Mouse (Mus musculus) left cerebral cortex, postnatal 10 days (tissue): ENCODE data around the gene Ecm1. TPM values are rescaled to one million over a fixed set of nuclear protein-coding genes. Genes with fewer than 3 reads are reported as not detected.

Experiments used
- DNase-seq, 2 experiments: peaks; one replicate each; pipeline ENCODE4 v3.0.0; 2021 to 2022; ENCODE audit warnings: low spot score in 2 of 2, mixed read lengths in 1 of 2; ENCODE audit errors: extremely low spot score in 1 of 2
- intact Hi-C: fragments of 180-260 bp; cut with DNase I; formaldehyde crosslinking; loops from one replicate; pipeline ENCODE4 v1.15.1; 2025
- total RNA-seq, 2 experiments: library from RNA; stranded (reverse); gene quantifications; 2 replicates each; pipeline ENCODE4 v1.2.3; 2021

The Ecm1 gene
- total RNA-seq = 10 to 100 TPM in 1 of 2 experiments, 1 to 10 TPM in 1; 6.6 to 12.9 TPM

DNA sequence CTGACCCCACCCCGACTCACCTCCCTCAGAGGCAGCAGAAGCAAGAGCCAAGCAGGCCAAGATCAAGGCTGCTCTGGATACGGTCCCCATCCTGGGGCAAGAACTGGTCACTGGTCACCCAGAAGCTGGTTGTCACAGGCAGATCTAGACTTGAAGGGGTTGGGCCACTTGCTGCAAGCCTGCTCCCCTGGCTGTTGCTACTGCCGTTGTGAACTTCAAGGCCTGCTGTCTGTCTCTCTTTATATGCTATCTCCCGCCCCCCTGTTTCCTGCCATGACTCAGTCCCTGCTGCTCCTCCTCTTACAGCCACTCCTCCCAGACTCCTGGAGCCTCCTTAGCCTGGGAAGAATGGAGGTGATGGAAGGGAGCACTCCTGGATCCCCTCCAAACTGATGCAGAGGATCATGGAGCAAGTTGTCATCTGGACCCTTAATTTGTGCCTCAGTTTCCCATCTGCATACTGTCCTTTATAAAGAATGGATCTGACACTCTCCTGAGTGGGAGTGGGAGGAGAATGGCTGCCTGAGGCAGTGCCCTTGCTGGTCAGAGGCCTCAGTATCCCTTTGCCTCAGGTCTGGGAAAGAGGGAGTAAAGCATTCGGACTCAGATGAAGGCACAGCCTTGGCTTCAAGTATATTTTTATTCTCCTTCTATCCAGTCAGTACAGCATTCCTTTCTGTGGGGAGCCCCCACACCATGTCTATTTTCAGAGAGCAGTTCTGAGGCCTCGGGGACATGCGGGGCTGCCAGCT lies at the start of gene Ecm1:
TSS of gene Ecm1 (minus strand) at position 217 of the 752 bp plus-strand sequence.
- DNase-seq = peak in 1 of 2 experiments; percentile 68
- intact Hi-C loops = no loop called here

DNA sequence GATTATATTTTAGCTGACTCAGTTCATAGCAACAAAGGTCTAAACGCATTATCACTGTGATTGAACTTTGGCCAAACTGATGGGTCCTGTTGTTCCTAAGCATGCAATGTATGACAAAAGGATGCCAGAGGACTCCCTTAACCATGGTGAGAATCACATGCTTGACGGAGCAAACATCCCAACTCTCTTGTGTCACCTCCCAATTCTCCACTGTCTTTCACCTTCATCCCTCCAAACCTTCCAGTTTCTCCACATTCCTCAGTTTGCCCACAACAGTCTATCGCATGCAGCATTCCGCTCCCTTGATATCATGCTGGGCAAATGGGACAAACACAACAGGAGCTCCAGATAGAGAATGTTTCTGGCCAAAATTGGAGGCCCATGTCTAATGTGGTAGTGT lies 46.1 kb upstream of the Ecm1 start:
- no peak for DNase-seq
- intact Hi-C loops = no loop called here

DNA sequence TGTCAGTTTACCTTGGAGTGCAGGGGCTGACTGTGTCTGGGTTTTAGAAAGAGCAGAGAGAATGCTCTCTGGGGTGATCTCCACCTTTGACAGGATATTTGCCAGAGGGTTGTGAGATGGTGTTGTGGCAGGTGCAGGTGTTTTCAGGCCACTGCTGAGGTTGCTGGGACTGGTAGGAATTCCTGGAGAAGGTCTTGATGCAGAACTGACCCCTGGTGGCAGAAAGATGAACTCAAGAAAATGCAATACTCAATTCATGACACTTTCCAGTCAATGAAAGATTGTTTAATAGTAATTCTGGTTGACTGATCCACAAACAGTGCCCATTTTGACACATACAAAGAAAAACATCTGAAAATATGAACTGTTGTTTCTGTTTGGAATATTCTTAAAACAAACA lies 32.6 kb upstream of the Ecm1 start:
- intact Hi-C loops = loop anchor here (5.0 kb wide), 2 partner anchors 60 to 75 kb away; no protein-coding TSS in a partner anchor
- DNase-seq = no peak

DNA sequence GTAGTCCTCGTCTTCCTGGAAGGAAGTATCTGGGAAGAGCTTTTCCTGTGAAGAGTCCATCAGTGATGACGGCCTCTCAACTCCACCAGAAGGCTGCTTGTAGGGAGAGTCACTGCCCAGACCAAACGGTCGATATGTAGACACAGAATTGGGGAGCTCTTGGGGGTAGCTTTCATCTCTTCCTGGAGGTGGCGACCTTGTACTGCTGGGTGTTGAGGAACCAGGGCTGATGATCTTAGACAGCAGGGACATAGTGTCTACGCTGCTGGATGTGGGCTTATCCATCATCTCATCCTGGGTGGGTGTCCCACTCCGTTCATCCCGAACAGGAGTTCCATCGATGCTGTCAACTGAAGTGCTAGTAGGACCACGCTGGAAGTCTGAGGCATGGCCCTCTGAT lies 26.2 kb upstream of the Ecm1 start:
- no peak for DNase-seq
- intact Hi-C loops = no loop called here

DNA sequence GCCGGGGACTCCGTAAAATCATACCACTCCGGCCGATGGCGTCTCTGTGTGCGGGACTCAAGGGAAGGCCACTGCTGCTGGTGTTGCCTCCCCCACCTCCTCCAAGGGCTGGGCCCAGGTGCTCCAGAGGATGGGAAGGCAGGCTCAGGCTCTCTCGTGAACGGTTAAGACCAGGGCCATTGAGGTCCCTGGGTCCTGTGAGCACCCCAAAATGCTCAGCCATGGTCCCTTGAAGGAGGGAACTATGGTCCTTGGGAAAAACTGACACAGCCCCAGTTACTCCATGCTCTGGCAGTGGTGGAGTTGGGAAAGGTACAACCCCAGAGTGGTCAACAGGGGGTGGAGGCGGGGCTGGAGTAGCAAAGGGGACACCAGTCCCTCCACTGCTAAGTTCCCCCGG lies 24.4 kb upstream of the Ecm1 start:
- intact Hi-C loops = no loop called here
- DNase-seq = no peak

DNA sequence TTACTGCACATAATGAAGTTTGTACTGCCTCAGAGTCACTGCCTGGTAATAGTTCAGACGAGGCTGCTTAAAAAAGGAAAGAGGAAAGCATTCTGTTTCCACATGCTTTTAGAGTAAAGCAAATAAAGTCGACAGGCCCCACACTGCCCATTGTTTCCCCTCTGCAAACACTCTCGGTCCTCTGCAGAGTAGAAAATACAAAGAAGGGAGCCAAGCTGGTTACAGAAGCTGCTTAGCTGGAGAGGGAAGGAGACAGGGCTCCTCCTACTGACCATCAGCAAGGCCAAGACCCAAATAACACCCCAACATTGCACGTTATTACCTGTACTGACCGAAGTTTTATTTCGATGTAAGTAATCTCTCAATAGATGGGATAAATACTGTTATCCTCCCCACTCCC lies 23.6 kb upstream of the Ecm1 start:
- DNase-seq = no peak
- intact Hi-C loops = no loop called here

DNA sequence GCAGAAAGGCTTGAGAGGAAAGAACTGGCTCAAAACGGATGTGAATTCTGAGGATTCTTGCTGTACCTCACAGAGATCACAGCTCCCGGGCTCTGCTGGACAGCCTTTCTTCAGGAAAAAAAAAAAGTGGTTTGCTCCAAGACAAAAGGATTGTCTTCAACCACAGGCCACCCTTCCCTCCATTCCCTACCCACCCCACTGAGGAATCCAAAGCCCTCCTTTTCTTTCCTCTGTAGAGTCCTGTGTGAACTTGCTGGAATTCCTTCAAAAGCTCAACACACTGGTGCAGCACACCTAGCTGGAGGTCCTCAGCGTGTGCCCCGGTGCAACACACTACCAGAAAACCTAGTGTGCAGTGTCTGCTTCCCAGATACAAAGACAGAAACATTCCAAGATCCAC lies 22.4 kb upstream of the Ecm1 start:
- intact Hi-C loops = no loop called here
- peak in 1 of 2 experiments; percentile 3 for DNase-seq

DNA sequence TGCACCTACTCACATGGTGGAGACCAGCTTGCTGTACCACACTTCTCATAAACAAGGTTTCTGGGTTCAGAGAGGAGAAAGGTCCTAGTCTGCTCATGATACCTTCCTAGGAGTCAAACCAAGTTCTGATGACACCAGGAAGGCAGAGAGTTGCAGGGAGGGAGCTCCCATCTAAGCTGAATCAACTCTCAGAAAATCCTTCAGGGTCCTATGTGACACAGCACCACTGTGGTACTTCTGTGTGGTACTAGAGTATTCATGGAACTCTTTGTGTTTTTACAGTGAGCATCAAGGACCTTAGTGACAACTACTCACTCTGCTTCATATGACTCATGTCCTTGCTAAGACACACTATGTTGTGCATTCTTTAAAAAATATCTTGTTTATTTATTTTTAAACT lies 21.3 kb upstream of the Ecm1 start:
- no peak for DNase-seq
- intact Hi-C loops = no loop called here

DNA sequence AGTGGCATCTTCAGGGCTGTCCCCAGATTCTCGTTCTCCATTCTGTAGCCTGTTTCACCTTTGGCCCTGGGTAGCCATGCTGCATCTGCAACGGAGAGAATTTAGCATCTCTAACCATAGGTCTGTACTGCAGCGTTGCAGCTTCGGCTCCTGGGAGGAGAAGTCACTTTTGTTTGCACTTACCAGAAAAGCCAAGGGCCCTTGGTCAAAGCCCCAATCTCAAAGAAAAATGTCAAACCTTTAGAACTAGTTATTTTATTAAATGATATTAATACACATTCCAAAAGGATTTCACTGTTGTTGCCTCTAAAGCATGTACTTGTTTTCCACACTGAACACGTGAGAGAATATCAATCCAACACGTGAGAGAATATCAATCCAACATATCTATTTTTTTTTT lies 20.7 kb upstream of the Ecm1 start, which contains the start of gene Tars2:
TSS of gene Tars2 (minus strand) at position 101 of the 400 bp plus-strand sequence.
- no peak for DNase-seq
- intact Hi-C loops = no loop called here

DNA sequence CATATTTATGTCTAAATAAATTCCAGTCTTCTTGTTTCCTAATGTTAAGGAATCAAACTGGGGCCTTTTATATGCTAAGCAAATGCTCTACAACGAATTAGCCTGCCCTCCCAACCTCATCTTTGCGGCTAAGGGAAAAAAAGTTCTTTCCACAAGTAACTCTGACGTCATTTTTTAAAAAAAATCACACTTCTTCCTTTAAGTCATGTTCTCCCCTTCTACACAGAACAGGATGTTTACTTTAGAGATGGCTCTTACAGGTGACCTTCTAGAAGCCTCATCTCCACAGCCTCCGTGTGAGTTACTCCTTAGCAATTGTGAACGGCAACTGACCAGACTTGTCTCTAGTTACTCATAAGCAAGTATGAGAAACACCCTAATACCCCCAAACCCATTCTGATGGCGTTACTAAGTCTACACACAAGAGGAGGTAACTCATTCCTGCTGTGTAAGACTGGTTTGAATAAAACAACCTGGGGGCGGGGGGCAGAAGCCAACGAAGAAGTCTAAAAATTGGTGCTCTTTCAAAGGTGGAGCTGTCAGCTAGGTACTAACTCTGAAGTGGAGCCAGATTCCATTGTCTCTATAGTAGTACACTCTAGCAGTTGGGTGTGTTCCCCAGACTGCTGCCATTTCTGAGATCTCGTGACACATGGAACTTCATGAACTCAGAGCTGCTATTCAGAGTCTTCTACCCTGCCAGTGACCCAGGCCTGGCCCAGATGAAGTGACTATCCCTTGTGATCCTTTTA lies 19.3 kb upstream of the Ecm1 start:
- DNase-seq = peak in 1 of 2 experiments; percentile 2
- intact Hi-C loops = loop anchor here (10.0 kb wide), 1 partner anchor 244 kb away; no protein-coding TSS in a partner anchor

DNA sequence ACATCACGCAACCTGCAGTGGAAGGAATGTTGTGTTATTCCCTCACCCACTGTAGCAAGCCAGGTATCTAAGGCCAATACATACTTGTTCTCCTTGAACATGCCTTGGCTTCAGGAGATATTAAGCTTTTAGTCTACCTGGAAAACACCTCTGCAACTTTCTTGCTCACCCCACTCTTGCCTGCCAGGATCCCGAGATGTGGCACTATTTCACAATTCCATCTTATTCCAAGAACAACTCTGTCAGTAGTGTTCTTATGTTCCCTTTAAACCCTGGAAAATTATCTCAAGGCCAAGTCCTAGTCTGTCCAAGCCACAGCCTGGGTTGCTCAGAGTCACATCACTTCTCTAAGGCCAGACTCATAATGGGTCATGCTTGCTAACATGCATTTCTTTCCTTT lies 17.4 kb upstream of the Ecm1 start:
- intact Hi-C loops = loop anchor here (10.0 kb wide), 1 partner anchor 242 kb away; no protein-coding TSS in a partner anchor

DNA sequence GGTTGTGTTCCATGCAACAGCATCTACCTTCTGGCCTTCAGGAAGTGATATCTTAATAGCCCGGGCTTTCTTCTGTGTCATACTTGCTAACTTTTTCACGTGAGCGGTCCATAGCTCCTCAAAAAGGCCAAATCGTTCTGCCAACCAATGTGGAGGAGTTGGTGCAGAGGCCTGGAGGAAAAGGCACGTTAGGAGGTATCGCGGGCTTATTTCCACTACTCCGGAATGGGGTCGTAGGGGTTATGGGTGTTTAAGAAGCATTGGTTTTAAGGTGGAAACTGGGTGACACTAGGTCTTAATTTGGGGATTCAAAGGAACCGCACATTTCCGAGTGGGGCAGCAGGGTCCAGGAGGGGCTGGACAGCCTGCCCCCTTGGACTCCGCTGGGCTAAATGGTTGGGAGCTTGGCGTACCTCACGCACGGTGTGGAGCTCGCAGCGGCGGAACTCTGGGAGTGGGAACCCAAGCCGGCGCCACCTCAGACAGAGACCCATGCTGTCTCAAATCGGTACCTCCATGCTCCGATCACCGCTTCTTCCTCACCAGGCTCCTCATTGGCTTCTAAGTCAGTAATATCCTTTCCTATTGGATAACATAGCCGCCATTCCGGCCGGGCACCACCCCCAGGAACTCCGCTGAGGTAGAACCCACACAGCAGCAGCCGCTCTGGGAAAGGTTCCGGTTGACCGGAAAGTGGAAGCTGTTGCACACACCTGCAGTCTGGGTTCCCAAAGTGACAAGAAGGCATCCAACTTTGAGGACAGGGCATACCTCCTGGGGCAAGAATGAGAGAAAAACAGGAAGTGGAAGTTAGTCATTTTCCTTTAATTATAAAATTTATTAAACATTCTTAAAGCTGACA lies 15.2 kb upstream of the Ecm1 start:
- intact Hi-C loops = loop anchor here (10.0 kb wide), 1 partner anchor 240 kb away; no protein-coding TSS in a partner anchor
- peak; percentile 95 to 97 for DNase-seq

More for the DNA sequence above, 17.4 kb upstream of the Ecm1 start:
- DNase-seq = no peak

DNA sequence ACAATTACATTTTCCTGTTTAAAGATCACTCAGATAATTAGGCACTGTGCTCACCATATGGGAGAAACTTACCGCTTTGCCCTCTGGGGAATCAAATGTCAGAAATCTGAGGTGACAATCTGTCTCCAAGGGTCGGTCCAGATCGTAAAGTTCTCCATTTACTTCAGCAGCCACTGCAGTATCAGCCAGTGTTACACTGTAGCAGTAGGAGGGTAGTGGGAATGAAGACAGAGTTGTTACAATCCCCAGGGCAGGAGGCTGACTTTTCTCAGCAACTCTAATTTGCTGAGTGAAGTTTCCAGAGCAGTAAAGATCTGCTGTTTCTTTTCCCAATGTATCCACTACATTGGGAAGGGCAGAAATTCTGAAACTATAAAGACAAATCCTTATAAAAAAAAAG lies 13.6 kb upstream of the Ecm1 start:
- intact Hi-C loops = loop anchor here (10.0 kb wide), 1 partner anchor 238 kb away; no protein-coding TSS in a partner anchor
- DNase-seq = no peak

DNA sequence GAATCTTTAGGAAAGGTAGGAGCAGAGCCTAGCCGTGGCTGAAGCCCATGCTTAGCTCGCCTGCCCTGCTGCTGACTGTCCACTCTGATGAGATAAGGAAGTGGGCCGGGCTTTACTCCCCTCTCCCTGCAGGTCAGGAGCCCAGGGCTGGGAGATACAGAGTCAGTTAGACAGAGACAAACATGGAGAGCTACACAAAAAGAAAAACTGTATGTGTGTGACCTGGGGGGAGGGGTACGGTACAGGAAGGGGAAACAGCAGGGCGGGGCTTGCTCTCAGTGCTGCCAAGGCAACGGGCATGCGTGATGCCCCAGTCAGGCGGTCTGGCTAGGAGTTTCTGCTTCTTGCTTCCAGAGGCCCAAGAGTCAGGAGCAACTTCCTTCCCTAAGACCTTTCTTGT lies 1.0 kb upstream of the Ecm1 start:
- DNase-seq = peak in 1 of 2 experiments; percentile 85
- intact Hi-C loops = no loop called here

DNA sequence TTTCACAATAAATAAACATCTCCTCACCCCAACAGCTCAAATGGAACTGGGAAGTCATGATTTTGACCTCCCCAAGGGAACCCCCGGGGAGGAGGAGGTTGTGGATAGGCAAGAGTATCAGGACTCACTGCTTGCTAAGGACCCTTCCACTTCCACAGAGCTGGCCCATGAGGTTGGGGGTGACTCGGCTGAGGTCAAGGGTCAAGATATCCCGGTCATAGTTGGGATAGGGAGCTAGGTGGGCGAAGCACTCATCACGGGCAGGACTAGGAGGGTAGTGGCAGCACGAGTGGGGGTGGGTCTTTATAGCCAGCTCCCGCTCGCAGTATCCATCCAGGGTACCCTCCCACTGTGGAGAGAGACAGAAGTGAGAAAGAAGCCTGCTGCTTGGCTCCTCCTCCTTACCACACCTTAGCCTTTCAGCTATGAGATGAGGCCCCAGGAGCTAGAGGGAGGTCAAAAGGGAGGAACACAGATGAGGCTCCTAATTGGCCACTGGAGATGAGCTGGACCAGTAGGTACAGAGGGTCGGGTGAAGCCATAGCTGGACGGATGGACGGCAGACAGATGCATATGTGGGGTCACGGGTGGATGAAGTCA lies 4.2 kb downstream of the Ecm1 start:
- DNase-seq = no peak

DNA sequence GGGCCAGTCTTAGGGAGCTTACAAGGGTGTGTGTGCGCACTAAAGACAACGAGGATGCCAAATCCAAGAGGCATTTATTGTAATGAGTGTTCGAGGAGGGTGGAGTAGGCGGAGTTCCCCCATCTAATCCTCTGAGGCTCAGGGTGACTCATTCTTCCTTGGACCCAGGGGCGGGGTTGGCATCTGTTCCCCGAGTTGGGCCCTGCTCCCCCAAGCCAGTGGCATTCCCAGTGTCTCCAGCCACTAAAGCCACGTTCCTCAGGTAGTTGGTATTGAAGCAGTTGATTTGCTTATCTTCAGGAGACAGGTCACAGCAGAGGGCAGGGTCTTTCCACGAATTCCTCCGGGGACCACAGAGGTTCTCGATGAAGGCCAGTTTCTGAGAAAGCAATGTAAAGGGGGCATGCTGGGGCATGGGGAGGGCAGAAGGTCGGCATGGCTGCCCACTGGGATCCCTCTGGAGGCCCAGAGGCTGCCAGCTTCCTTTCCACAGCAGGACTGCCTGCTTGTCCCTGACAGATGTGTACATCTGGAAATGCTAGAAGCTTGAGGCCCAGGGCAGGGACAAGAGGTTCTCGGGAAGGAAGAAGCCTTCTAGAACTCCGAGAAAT lies 5.2 kb downstream of the Ecm1 start:
- DNase-seq = no peak
- intact Hi-C loops = no loop called here

More for the DNA sequence above, 4.2 kb downstream of the Ecm1 start:
- intact Hi-C loops = no loop called here

DNA sequence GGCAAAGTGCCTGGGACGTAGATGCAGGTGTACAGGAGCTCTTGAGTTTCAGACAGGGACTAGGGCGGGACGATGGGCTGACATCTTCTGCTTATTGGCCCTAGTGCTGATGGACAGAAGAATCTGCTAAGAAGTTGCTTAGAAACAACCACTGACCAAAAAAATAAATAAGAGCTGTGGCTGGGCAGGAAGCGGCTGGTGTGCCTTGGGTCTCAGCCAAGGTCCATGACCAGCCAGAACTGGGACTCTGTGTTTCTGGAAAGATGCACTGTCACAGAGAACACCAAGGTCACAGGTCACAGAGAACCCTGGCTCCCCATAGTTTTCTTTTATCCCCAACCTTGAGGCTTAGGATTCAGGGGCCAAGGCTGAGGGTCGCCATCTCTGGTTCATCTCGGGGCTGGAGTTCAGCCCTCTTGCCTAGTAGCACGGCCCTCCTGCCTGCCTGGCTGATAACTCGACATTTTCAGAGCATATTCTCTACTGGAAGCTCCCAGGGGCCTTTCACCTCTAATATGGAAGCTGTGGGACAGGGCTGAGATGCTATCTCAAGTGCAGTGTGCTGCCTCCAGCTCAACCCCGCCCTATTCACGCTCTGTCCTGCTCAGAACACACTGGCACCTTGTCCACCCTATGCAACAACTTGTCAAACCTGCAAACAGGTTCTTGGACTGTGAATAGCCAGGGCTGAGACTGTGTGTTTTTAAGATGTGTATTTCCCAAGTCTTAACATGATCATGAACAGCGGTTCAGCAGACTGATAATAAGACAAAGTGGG lies 6.4 kb downstream of the Ecm1 start:
- intact Hi-C loops = no loop called here
- DNase-seq = peak in 1 of 2 experiments; percentile 71
